ENCODE assay signal across 29 mouse cellular contexts in the genomic region with DNA sequence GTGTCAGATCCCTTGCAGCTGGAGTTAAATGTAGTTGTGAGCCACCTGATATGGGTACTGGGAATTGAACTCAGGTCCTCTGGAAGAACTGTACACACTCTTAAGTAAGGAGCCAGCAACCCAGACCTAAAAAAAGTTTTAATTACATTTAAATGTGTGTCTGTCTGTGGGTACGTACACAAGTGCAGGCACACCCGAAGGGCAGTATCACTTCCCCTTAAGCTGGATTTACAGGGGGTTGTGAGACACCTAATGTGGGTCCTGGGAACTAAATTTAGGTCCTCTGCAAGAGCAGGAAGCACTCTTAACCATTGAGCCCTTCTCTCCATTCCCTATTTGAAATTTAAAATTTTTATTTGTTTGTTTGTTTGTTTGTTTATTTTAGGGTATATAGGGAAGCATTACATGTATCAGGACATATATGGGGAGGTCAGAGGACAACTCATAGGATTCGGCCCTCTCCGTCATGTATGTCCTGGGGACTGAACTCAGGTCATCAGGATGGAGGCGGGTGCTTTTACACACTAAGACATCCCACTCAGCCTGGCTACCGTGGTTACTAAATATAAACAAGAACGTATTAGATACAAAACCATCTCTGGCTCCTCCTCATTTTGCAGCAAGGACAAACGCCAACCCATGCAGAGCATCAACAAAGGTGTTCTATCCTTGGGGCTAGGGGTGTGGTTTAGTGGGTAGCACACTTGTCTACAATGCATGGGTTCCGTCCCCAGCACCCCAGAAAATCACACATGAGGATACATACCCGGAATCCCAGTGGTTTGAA. TPM values are rescaled to one million over a fixed set of nuclear protein-coding genes. Genes with fewer than 3 reads are reported as not detected.
A peak's percentile ranks its signal among the peaks of the same experiment; 100 is the strongest.
DNase-seq lines count a peak whose midpoint lies in the region; ATAC-seq lines count a peak whose summit lies in the region.
"Had no signal": no experiment of that assay in that cellular context is flagged by ENCODE, and none has a peak within 500 bp of the region (broad histone marks: within the 10 kb centered on the region; RNA-seq: fewer than 3 reads in every experiment).

No protein-coding gene starts in this region.

- peak; percentile 28 for DNase-seq in lung, postnatal 36 days
- DNase-seq in lung, postnatal 14 days: no peak
- DNase-seq in B cell, adult 2 months: peak; percentile 70 to 76
- DNase-seq in splenic B cell, adult 2 months (ENCODE audit: low read depth, low spot score): peak; percentile 84
- no peak for DNase-seq in layer of hippocampus, adult 8-10 months (ENCODE audit: low spot score in 2 of 2)
- no peak for DNase-seq in frontal cortex, postnatal 14 days (ENCODE audit: low spot score in 2 of 2)
- DNase-seq: adrenal gland, adult 2 months; adrenal gland, postnatal 36 days; cerebellum, adult 2 months; cerebellum, postnatal 14 days; gastrocnemius, postnatal 25 days; heart, adult 2 months; heart, postnatal 10 days; kidney, adult 18-20 months; kidney, postnatal 25 days; left cerebral cortex, postnatal 4 days; liver, embryonic 13.5 days; lung, adult 2 months; lung, postnatal 10 days; midbrain, embryonic 14.5 days; thymus, postnatal 14 days had no signal

- H3K27me3 ChIP-seq in splenic B cell, adult 2 months (ENCODE audit: control insufficient read depth, insufficient read depth, low read length, poor library complexity, severe bottlenecking): no peaks in the 10 kb centered on the region
- H3K27me3 ChIP-seq: embryonic facial prominence, embryonic 12.5 days; kidney, embryonic 15.5 days; liver, embryonic 13.5 days; neural tube, embryonic 15.5 days had no signal

- peak; percentile 82 for ATAC-seq in granulocyte monocyte progenitor cell, adult 5-6 weeks (replicated peaks; ENCODE audit: poor library complexity, severe bottlenecking)
- ATAC-seq: activated CD4-positive, CD25-positive, alpha-beta regulatory T cell, adult 4 months; forebrain, embryonic 14.5 days had no signal

- H3K36me3 ChIP-seq in splenic B cell, adult 2 months (ENCODE audit: control insufficient read depth, insufficient read depth, low read length, poor library complexity, severe bottlenecking): no peaks in the 10 kb centered on the region
- H3K36me3 ChIP-seq: embryonic facial prominence, embryonic 12.5 days; heart, embryonic 13.5 days; kidney, embryonic 15.5 days; liver, embryonic 13.5 days; neural tube, embryonic 15.5 days had no signal

RNA-seq across cellular contexts. Expression of a gene that starts 7.4 kb away (rescaled TPM):
- 5.6 and 7.6 TPM in 2 replicates for total RNA-seq in granulocyte monocyte progenitor cell, adult 5-6 weeks (2014; fragmentation: Nextera tagmentation)
- total RNA-seq in granulocyte monocyte progenitor cell, adult 5-6 weeks (2017): 7.2 and 7.5 TPM in 2 replicates
- 10 to 100 TPM; 25.8 to 32.5 (median 26.7) TPM for total RNA-seq in layer of hippocampus, adult 8-10 months (2022)
- total RNA-seq: gastrocnemius, adult 18-20 months; gastrocnemius, postnatal 25 days; heart, adult 2 months; heart, postnatal 10 days had no signal

RNA-seq across cellular contexts. Expression of a gene that starts 8.1 kb away (rescaled TPM):
- total RNA-seq in granulocyte monocyte progenitor cell, adult 5-6 weeks (2014; fragmentation: Nextera tagmentation): 22.5 and 42.2 TPM in 2 replicates
- total RNA-seq in granulocyte monocyte progenitor cell, adult 5-6 weeks (2017): 25.2 and 105 TPM in 2 replicates
- 10 to 100 TPM; 26.1 to 38.4 (median 32.1) TPM for total RNA-seq in layer of hippocampus, adult 8-10 months (2022)

Comparison
In these comparisons a context has a peak if more than half of its experiments do, and no peak if none do; other contexts are left out.
1. DNase-seq: peak in lung, postnatal 36 days (single experiment), B cell, adult 2 months (2 of 2) and splenic B cell, adult 2 months (single experiment); none in lung, postnatal 14 days (single experiment), layer of hippocampus, adult 8-10 months (0 of 2) and frontal cortex, postnatal 14 days (0 of 2).